Comparison of ENCODE assay signal across 11 mouse cellular contexts in genomic region chr5:143589108-143589507, GRCm38 (mm10). TPM values are rescaled to one million over a fixed set of nuclear protein-coding genes. Genes with fewer than 3 reads are reported as not detected.
DNase-seq lines count a peak whose midpoint lies in the region; ATAC-seq and TF ChIP-seq lines count a peak whose summit lies in the region.
"Had no signal": no experiment of that assay in that cellular context is flagged by ENCODE, and none has a peak within 500 bp of the region (broad histone marks: within the 10 kb centered on the region; RNA-seq: fewer than 3 reads in every experiment).

No protein-coding gene starts in this region.

- no peak overlapping the region for H3K4me3 ChIP-seq in heart, embryonic 11.5 days (ENCODE audit: low read depth, low read length)
- H3K4me3 ChIP-seq in limb, embryonic 14.5 days (replicated peaks; ENCODE audit: low read length): no peak overlapping the region
- H3K4me3 ChIP-seq: hindbrain, embryonic 15.5 days; liver, embryonic 13.5 days had no signal

- no peak for DNase-seq in heart, postnatal 10 days
- DNase-seq in right cerebral cortex, postnatal 4 days: peak; percentile 46
- DNase-seq in right cerebral cortex, adult 18-20 months: no peak
- no peak for DNase-seq in limb, embryonic 14.5 days (ENCODE audit: low spot score)
- no peak for DNase-seq in B cell, adult 2 months
- no peak for DNase-seq in natural killer cell, adult 2 months (ENCODE audit: low spot score in 2 of 2)
- DNase-seq: liver, embryonic 13.5 days; spleen, adult 18-20 months had no signal

- ATAC-seq in heart, embryonic 11.5 days (replicated peaks; ENCODE audit: insufficient number of reproducible peaks, low FRiP score, low TSS enrichment): peak; percentile 62; the same call in 1 of the 2 replicates
- peak; percentile 63; the same call in 1 of the 2 replicates for ATAC-seq in limb, embryonic 14.5 days (ENCODE audit: low FRiP score, low read depth)
- no peak for ATAC-seq in cerebellum, adult (ENCODE audit: insufficient number of reproducible peaks, low FRiP score, low TSS enrichment)

- TF ChIP-seq POLR2A in limb, embryonic 14.5 days (IDR thresholded peaks at IDR 0.05; ENCODE audit: borderline replicate concordance, extremely low read depth, insufficient read depth, insufficient read length): no peak

- peak overlapping the region; percentile 21; the same call in 1 of the 2 replicates for H3K4me2 ChIP-seq in heart, embryonic 11.5 days
- no peak overlapping the region; the same call in 1 of the 2 replicates for H3K4me2 ChIP-seq in limb, embryonic 14.5 days (replicated peaks; ENCODE audit: low read depth, low read length, severe bottlenecking)
- H3K4me2 ChIP-seq: hindbrain, embryonic 15.5 days; liver, embryonic 13.5 days had no signal

- H3K36me3 ChIP-seq in heart, embryonic 11.5 days (ENCODE audit: control insufficient read depth, insufficient read depth, low read length): no peaks in the 10 kb centered on the region
- no peaks in the 10 kb centered on the region for H3K36me3 ChIP-seq in limb, embryonic 14.5 days (ENCODE audit: control insufficient read depth, insufficient read depth, low read length)
- H3K36me3 ChIP-seq: hindbrain, embryonic 15.5 days; liver, embryonic 13.5 days had no signal

- H3K27ac ChIP-seq in heart, embryonic 11.5 days (ENCODE audit: low read depth, low read length): peak overlapping the region; percentile 60
- no peak overlapping the region for H3K27ac ChIP-seq in limb, embryonic 14.5 days (replicated peaks; ENCODE audit: low read depth, low read length)
- H3K27ac ChIP-seq: hindbrain, embryonic 15.5 days; liver, embryonic 13.5 days had no signal

- no peak overlapping the region for H3K9ac ChIP-seq in heart, embryonic 11.5 days (ENCODE audit: low read depth, low read length)
- H3K9ac ChIP-seq in limb, embryonic 14.5 days (ENCODE audit: low read depth, low read length, severe bottlenecking): no peak overlapping the region
- H3K9ac ChIP-seq: hindbrain, embryonic 15.5 days; liver, embryonic 13.5 days had no signal

- H3K27me3 ChIP-seq in heart, embryonic 11.5 days (ENCODE audit: control insufficient read depth, insufficient read depth, low read length): no peaks in the 10 kb centered on the region
- no peaks in the 10 kb centered on the region for H3K27me3 ChIP-seq in limb, embryonic 14.5 days (ENCODE audit: control insufficient read depth, insufficient read depth, low read length)
- H3K27me3 ChIP-seq: hindbrain, embryonic 15.5 days; liver, embryonic 13.5 days had no signal

- 21% methylated on average over 17 of the region's 17 CpGs for WGBS in heart, embryonic 11.5 days (ENCODE audit: insufficient replicate concordance)
- 24% methylated on average over 17 of the region's 17 CpGs for WGBS in limb, embryonic 14.5 days

- intact Hi-C loops in heart, postnatal 10 days (cut with DNase I): no loop called here

- no peaks in the 10 kb centered on the region for H3K9me3 ChIP-seq in heart, embryonic 11.5 days (replicated peaks; ENCODE audit: control insufficient read depth, low read length)
- H3K9me3 ChIP-seq in limb, embryonic 14.5 days (ENCODE audit: control insufficient read depth, low read length): no peaks in the 10 kb centered on the region
- H3K9me3 ChIP-seq: hindbrain, embryonic 15.5 days; liver, embryonic 13.5 days had no signal

- peaks cover 17% of the 10 kb centered on the region for H3K4me1 ChIP-seq in heart, embryonic 11.5 days (ENCODE audit: control insufficient read depth, insufficient read depth, low read length)
- H3K4me1 ChIP-seq in limb, embryonic 14.5 days (ENCODE audit: control insufficient read depth, insufficient read depth, low read length): peaks cover 5% of the 10 kb centered on the region
- H3K4me1 ChIP-seq: hindbrain, embryonic 15.5 days; liver, embryonic 13.5 days had no signal

RNA-seq across cellular contexts. Expression of gene Cyth3, which starts 33.1 kb away (rescaled TPM):
- polyA plus RNA-seq in heart, embryonic 11.5 days (2014; fragmentation: Nextera tagmentation; extraction: Ambion mirVana): 29.1 and 32.8 TPM in 2 replicates
- 100 to 1,000 TPM in 1 of 2 experiments, 10 to 100 TPM in 1; 87.2 to 125 TPM for total RNA-seq in heart, postnatal 10 days (2021)
- polyA plus RNA-seq in limb, embryonic 14.5 days (2012; rRNA removed): 50.6 and 52.9 TPM in 2 replicates
- polyA plus RNA-seq in limb, embryonic 14.5 days (2014; fragmentation: Nextera tagmentation; extraction: Ambion mirVana): 60.5 and 67.7 TPM in 2 replicates
